Mouse (Mus musculus) stomach, postnatal 0 days (tissue): Measurements from ENCODE around the gene Ryr1.

Experiments used
- CTCF ChIP-seq: IDR thresholded peaks from 2 replicates; pipeline ENCODE4 v1.5.1; 2016; ENCODE audit warnings: antibody characterized with exemption, low read depth, mild to moderate bottlenecking, moderate library complexity
- EP300 ChIP-seq: optimal IDR thresholded peaks from 2 replicates; pipeline ENCODE3; 2016; ENCODE audit warnings: antibody characterized with exemption

DNA sequence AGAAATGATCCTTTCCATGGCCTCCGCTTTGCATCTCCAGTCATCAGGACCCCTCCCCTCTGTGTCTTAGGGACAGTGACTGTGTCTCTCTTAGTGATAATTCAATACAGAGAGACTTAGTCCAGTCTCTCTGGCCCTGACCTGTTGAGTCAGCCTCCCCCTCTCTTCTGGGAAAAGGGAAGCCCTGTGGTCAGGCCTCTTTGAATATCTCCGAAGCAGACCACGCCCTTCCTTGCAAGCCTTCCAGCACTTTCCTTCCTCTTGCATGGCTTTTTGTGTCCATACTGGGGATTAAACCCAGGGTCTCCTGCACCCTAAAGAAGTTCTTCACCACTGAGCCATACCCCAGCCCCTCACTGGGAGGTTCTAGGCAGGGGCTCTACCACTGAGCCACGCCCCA, 19.0 kb upstream of the Ryr1 start:
- TF ChIP-seq CTCF (no peak), EP300 (no peak)
